Mouse (Mus musculus): ENCODE results near the gene Igfbp5. TPM values are rescaled to one million over a fixed set of nuclear protein-coding genes. Genes with fewer than 3 reads are reported as not detected.

Gene Igfbp5
- polyA plus RNA-seq, 1 experiment = 691 TPM

DNA sequence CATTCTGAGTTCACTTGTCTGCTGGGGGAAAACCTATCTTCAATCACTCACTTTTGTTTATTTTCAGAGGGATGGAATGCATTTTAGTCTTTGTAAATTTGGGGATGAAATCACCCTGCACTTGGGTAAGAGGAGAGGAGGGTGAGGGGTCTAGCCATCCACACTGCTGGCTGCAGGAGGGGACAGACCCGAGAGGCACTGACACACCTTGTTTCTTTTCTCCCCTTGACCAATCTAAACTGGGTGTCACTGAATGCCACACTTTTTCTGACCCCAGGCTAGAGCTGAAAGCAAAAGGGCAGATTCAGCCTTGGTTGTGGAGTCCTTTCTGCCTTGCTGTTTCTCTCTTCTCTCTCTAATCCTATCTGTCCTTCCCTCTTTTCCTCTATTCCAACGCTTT is 13.0 kb downstream of the Igfbp5 start:
- no peak overlapping the region for H3ac ChIP-seq (ENCODE audit: control insufficient read depth, insufficient read length)
- peaks cover 70% of the 10 kb centered on the region for H3K36me3 ChIP-seq (ENCODE audit: control insufficient read depth, insufficient read depth)
- no peak overlapping the region for H3K4me3 ChIP-seq
- no peak for TF ChIP-seq USF1 (IDR thresholded peaks at IDR 0.05; ENCODE audit: low read depth)
- TF ChIP-seq POLR2AphosphoS2 (IDR thresholded peaks at IDR 0.05; ENCODE audit: insufficient read length, low read depth) = peak; percentile 83
- no peak for TF ChIP-seq MYOG (IDR thresholded peaks at IDR 0.05; ENCODE audit: control insufficient read depth in 1 of 3, insufficient read depth in 1 of 3, insufficient read length in 2 of 3, low read depth in 2 of 3)
- no peak for TF ChIP-seq TCF12 (IDR thresholded peaks at IDR 0.05; ENCODE audit: insufficient read depth, poor library complexity, severe bottlenecking)
- peak; percentile 54 for TF ChIP-seq POLR2A (IDR thresholded peaks at IDR 0.05; ENCODE audit: insufficient read length, low read depth)
- H3K4me2 ChIP-seq (ENCODE audit: low read depth) = no peak overlapping the region
- H3K79me2 ChIP-seq (ENCODE audit: control insufficient read depth, insufficient read depth) = no peaks in the 10 kb centered on the region
- no peaks in the 10 kb centered on the region for H3K27me3 ChIP-seq (ENCODE audit: control insufficient read depth, insufficient read depth, insufficient read length)

DNA sequence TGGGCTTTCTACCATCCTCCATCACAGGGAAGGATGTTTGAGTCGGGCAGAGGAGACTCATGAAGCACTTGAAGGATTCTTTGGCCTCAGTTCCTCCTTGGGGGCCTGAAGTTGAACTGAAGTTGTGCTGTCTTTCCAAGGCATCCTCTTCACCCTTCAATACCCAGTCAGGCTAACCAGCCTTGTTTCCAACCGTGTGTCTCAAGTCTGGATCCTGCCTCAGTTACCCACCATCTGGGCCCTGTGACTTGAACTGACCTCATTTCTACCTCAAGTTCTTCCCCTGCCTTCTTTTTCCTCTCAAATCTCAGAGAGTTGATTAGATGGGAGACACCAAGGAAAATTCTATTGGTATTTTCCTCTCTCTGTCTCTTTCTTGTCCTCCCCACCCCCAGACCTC is 14.2 kb downstream of the Igfbp5 start:
- no peak overlapping the region for H3K4me3 ChIP-seq
- no peaks in the 10 kb centered on the region for H3K27me3 ChIP-seq (ENCODE audit: control insufficient read depth, insufficient read depth, insufficient read length)
- peaks cover 61% of the 10 kb centered on the region for H3K36me3 ChIP-seq (ENCODE audit: control insufficient read depth, insufficient read depth)
- TF ChIP-seq POLR2AphosphoS2 (IDR thresholded peaks at IDR 0.05; ENCODE audit: insufficient read length, low read depth) (peak; percentile 86), MYOG (IDR thresholded peaks at IDR 0.05; ENCODE audit: control insufficient read depth in 1 of 3, insufficient read depth in 1 of 3, insufficient read length in 2 of 3, low read depth in 2 of 3) (no peak), E2F4 (IDR thresholded peaks at IDR 0.05; ENCODE audit: insufficient read depth) (no peak), REST (IDR thresholded peaks at IDR 0.05; ENCODE audit: insufficient read depth, insufficient read length) (no peak), POLR2A (IDR thresholded peaks at IDR 0.05; ENCODE audit: insufficient read length, low read depth) (peak; percentile 34)
- no peak overlapping the region for H3K4me2 ChIP-seq (ENCODE audit: low read depth)
- no peaks in the 10 kb centered on the region for H3K79me2 ChIP-seq (ENCODE audit: control insufficient read depth, insufficient read depth)
- no peak overlapping the region for H3ac ChIP-seq (ENCODE audit: control insufficient read depth, insufficient read length)

DNA sequence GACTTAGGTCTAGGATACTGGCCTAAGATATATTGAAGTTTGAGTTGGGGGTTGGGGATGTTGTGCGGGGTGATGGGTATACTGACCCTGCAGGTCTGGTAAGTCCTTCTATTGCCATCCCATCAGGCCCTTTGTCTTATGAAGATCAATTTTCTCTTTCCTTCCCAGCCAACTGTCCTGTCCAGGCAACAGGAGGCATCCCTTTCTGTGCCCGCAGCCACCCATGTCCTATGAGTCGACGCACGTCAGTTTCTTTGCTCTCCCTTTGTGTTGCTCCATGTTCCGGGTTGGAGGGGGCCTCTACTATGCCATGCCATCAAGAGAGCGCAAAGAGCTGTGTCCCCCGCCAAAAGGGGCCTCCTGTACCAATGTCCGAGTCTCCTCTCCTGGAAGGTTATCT is 14.7 kb downstream of the Igfbp5 start:
- no peak for TF ChIP-seq MAX (IDR thresholded peaks at IDR 0.05; ENCODE audit: low read depth)
- TF ChIP-seq POLR2A (IDR thresholded peaks at IDR 0.05; ENCODE audit: insufficient read length, low read depth) = peak; percentile 42
- TF ChIP-seq SRF (IDR thresholded peaks at IDR 0.05; ENCODE audit: control insufficient read depth, insufficient read length, low read depth) = no peak
- TF ChIP-seq E2F4 (IDR thresholded peaks at IDR 0.05; ENCODE audit: insufficient read depth) = no peak
- no peak for TF ChIP-seq CEBPB (IDR thresholded peaks at IDR 0.05; ENCODE audit: insufficient read depth, poor library complexity, severe bottlenecking)
- TF ChIP-seq POLR2AphosphoS2 (IDR thresholded peaks at IDR 0.05; ENCODE audit: insufficient read length, low read depth) = peak; percentile 80
- no peak overlapping the region for H3K4me3 ChIP-seq
- no peak overlapping the region for H3K4me2 ChIP-seq (ENCODE audit: low read depth)
- no peaks in the 10 kb centered on the region for H3K79me2 ChIP-seq (ENCODE audit: control insufficient read depth, insufficient read depth)
- H3K36me3 ChIP-seq (ENCODE audit: control insufficient read depth, insufficient read depth) = peaks cover 56% of the 10 kb centered on the region
- H3ac ChIP-seq (ENCODE audit: control insufficient read depth, insufficient read length) = no peak overlapping the region
- H3K27me3 ChIP-seq (ENCODE audit: control insufficient read depth, insufficient read depth, insufficient read length) = no peaks in the 10 kb centered on the region

DNA sequence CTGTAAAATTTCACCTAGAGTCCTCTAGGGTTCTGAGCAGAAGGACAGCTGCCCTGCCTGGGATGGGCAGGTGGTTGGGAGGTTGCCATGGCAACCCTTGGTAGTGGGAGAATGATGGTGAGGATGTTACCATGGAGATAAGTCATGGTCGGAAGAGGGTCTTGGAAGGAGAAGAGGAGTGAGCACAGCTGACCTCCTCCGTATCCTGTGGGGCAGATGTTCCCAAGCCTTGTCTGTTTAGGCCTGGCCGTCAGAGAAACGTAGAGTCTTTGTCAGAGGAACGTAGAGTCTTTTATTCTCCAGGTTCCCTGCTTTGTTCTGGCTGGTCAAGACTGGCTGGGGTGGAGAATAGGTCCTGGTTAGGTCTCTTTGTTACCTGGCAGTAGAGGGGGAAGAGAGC is 15.8 kb downstream of the Igfbp5 start:
- no peak overlapping the region for H3K4me2 ChIP-seq (ENCODE audit: low read depth)
- H3ac ChIP-seq (ENCODE audit: control insufficient read depth, insufficient read length) = no peak overlapping the region
- H3K4me3 ChIP-seq = no peak overlapping the region
- no peaks in the 10 kb centered on the region for H3K27me3 ChIP-seq (ENCODE audit: control insufficient read depth, insufficient read depth, insufficient read length)
- H3K79me2 ChIP-seq (ENCODE audit: control insufficient read depth, insufficient read depth) = no peaks in the 10 kb centered on the region
- TF ChIP-seq MYOG (IDR thresholded peaks at IDR 0.05; ENCODE audit: control insufficient read depth in 1 of 3, insufficient read depth in 1 of 3, insufficient read length in 2 of 3, low read depth in 2 of 3) = no peak
- TF ChIP-seq POLR2AphosphoS2 (IDR thresholded peaks at IDR 0.05; ENCODE audit: insufficient read length, low read depth) = peak; percentile 85
- TF ChIP-seq USF1 (IDR thresholded peaks at IDR 0.05; ENCODE audit: low read depth) = no peak
- TF ChIP-seq SRF (IDR thresholded peaks at IDR 0.05; ENCODE audit: control insufficient read depth, insufficient read length, low read depth) = no peak
- no peak for TF ChIP-seq MAX (IDR thresholded peaks at IDR 0.05; ENCODE audit: low read depth)
- TF ChIP-seq TCF12 (IDR thresholded peaks at IDR 0.05; ENCODE audit: insufficient read depth, poor library complexity, severe bottlenecking) = no peak
- no peak for TF ChIP-seq MYOD1 (IDR thresholded peaks at IDR 0.05; ENCODE audit: control insufficient read depth in 1 of 3, insufficient read length in 2 of 3, low read depth in 2 of 3)
- peak; percentile 50 for TF ChIP-seq POLR2A (IDR thresholded peaks at IDR 0.05; ENCODE audit: insufficient read length, low read depth)
- H3K36me3 ChIP-seq (ENCODE audit: control insufficient read depth, insufficient read depth) = peaks cover 52% of the 10 kb centered on the region

DNA sequence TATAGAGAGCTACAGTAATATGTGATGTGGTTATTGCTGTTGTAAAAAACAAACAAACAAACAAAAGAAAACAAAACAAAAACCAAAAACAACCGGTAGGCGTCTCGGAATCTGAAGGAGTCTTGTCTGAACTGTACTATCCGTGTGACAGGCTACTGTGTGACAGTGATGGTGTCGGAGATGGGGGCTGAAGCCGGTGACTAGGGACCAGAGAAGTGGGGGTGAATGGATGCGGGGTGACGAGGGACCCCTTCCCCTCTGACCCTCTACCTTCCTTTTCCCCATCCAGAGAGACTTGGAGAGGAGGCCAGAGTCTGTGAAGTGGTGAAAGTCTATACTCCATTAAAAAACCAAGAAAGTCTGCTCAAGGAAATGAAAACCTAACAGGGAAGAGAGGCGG is 16.4 kb downstream of the Igfbp5 start:
- Histone ChIP-seq H3K27me3 (ENCODE audit: control insufficient read depth, insufficient read depth, insufficient read length) (no peaks in the 10 kb centered on the region), H3K36me3 (ENCODE audit: control insufficient read depth, insufficient read depth) (peaks cover 47% of the 10 kb centered on the region), H3K4me3 (no peak overlapping the region), H3K79me2 (ENCODE audit: control insufficient read depth, insufficient read depth) (no peaks in the 10 kb centered on the region), H3ac (ENCODE audit: control insufficient read depth, insufficient read length) (no peak overlapping the region), H3K4me2 (ENCODE audit: low read depth) (no peak overlapping the region)
- peak; percentile 96 for TF ChIP-seq POLR2AphosphoS2 (IDR thresholded peaks at IDR 0.05; ENCODE audit: insufficient read length, low read depth)
- no peak for TF ChIP-seq TCF12 (IDR thresholded peaks at IDR 0.05; ENCODE audit: insufficient read depth, poor library complexity, severe bottlenecking)
- TF ChIP-seq REST (IDR thresholded peaks at IDR 0.05; ENCODE audit: insufficient read depth, insufficient read length) = no peak
- TF ChIP-seq POLR2A (IDR thresholded peaks at IDR 0.05; ENCODE audit: insufficient read length, low read depth) = peak; percentile 63

DNA sequence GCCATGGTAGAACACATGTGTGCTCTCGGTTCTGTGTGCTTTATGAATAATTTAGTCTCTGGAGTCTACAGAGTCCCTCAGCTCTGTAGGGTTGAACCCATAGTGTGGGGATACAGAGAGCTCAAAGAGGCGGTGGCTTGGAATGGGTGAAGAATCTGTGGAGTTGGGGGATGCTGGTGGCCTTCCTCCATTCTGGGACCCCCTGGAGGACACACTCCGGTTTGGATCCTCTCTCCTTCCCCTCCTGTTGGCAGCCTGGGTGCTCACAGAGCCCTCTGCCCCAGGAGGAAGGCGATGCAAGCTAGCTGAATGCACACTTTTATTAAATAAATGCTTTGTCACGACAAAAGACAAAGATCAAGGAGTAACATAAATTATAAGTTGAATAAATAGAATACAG is 17.1 kb downstream of the Igfbp5 start:
- Histone ChIP-seq H3K36me3 (ENCODE audit: control insufficient read depth, insufficient read depth) (peaks cover 40% of the 10 kb centered on the region), H3K79me2 (ENCODE audit: control insufficient read depth, insufficient read depth) (no peaks in the 10 kb centered on the region)
- no peak for TF ChIP-seq TCF3 (IDR thresholded peaks at IDR 0.05; ENCODE audit: insufficient read length, low read depth)
- TF ChIP-seq E2F4 (IDR thresholded peaks at IDR 0.05; ENCODE audit: insufficient read depth) = no peak
- TF ChIP-seq MAX (IDR thresholded peaks at IDR 0.05; ENCODE audit: low read depth) = no peak
- no peak for TF ChIP-seq CEBPB (IDR thresholded peaks at IDR 0.05; ENCODE audit: insufficient read depth, poor library complexity, severe bottlenecking)
- TF ChIP-seq MYOD1 (IDR thresholded peaks at IDR 0.05; ENCODE audit: control insufficient read depth in 1 of 3, insufficient read length in 2 of 3, low read depth in 2 of 3) = no peak
- TF ChIP-seq POLR2A (IDR thresholded peaks at IDR 0.05; ENCODE audit: insufficient read length, low read depth) = peak; percentile 30
- no peak for TF ChIP-seq USF1 (IDR thresholded peaks at IDR 0.05; ENCODE audit: low read depth)
- TF ChIP-seq POLR2AphosphoS2 (IDR thresholded peaks at IDR 0.05; ENCODE audit: insufficient read length, low read depth) = peak; percentile 90
- no peak for TF ChIP-seq MYOG (IDR thresholded peaks at IDR 0.05; ENCODE audit: control insufficient read depth in 1 of 3, insufficient read depth in 1 of 3, insufficient read length in 2 of 3, low read depth in 2 of 3)
- TF ChIP-seq TCF12 (IDR thresholded peaks at IDR 0.05; ENCODE audit: insufficient read depth, poor library complexity, severe bottlenecking) = no peak

More for the DNA sequence above, 17.1 kb downstream of the Igfbp5 start:
- Histone ChIP-seq H3K4me2 (ENCODE audit: low read depth) (no peak overlapping the region), H3K4me3 (no peak overlapping the region), H3ac (ENCODE audit: control insufficient read depth, insufficient read length) (no peak overlapping the region), H3K27me3 (ENCODE audit: control insufficient read depth, insufficient read depth, insufficient read length) (no peaks in the 10 kb centered on the region)
